Mouse (Mus musculus): ENCODE measurements around the gene Tlk2.

Gene Tlk2

DNA sequence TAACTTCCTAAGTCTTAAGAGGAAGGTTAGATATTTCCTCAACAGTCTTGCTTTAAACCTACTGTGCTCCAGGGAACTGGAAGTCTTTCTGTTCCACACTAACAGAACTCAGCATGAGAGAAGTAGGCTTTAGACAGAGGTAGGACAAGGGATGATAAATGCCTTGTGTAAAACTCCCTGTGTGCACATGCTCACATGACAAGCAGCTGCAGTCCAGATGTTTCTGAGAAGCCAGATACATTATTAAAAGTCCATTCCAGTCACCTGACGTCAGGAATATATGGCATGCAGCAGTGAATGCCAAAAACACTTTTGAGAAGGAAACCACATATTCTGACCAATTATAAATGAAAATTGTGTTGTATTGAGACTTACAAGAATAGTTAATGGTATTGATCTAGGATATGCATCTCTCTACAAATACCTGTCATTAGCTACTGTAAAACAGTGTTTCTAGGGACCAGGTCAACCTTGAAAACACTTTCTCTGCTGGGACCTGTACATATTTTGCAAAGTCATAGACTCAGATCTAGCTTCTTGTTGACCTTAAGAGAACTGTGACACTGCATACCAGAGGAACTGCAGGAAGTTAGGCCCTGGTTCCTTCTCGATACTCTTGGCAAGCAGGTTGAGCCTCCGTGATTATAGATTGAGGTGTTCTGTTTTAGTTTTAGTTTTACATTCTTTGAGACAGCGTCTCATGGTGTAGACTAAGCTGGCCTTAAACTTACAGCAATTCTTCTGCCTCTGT, 83.2 kb downstream of the Tlk2 start:
- DNase-seq (ENCODE audit: low spot score) = no peak

GRCm38 (mm10) chr11:105264506-105264905, 85.9 kb downstream of the Tlk2 start:
- no peak for DNase-seq (ENCODE audit: low spot score)

DNA sequence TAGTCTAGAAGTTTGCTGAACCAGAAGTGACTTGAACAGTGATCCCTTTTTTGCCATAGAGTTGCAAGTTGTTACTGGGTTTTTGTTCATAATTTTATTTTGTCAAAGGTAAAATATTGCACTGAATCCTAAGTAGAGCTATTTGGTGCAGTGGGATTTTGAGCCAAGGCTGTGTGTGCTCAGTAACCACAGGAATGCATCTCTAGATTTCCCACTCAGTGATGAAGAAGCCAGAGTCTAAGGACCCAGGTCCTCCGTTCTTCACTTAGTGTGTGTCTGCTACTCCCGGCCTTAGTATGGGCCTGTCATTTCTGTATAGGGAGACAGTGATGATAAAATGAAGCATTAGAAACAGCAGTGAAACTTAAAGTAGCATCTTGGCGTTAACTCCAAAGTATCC, 86.4 kb downstream of the Tlk2 start:
- no peak for DNase-seq (ENCODE audit: low spot score)

DNA sequence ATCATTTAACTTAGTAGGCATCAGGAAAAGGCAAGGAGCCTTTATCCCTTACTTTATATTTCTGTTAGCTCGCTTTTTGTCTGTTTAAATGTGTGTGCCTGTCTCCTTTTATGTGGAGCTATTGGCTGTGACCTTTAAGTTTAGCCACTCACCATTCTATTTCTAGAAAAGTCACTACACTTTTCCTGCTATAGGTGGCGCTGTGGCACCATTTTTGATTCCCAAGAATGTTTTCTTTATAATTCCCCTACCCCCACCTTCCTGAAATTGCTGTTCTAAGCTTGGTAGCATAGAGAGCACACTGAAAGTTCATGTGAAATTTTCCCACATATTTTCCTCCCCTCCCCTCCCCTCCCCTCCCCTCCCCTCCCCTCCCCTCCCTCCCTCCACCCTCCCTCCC, 91.5 kb downstream of the Tlk2 start:
- DNase-seq (ENCODE audit: low spot score) = no peak

DNA sequence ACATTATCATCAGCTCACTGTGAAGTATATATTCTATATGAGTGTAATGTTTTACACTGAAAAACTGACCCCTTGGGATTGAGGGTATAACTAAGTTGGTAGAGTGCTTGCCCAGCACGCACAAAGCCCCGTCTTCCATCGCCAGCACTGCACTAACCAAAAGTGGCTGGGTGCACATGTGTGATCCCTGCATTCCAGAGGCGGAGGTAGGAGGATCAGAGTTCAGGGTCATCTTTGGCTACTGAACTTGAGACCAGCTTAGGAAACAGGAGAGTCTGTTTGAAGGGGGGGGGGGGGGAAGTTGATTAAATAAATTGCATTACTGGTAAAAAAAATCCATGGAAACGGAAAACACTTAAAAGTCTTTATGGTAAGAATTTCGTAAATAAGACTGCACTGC, 101.8 kb downstream of the Tlk2 start:
- DNase-seq (ENCODE audit: low spot score) = no peak

DNA sequence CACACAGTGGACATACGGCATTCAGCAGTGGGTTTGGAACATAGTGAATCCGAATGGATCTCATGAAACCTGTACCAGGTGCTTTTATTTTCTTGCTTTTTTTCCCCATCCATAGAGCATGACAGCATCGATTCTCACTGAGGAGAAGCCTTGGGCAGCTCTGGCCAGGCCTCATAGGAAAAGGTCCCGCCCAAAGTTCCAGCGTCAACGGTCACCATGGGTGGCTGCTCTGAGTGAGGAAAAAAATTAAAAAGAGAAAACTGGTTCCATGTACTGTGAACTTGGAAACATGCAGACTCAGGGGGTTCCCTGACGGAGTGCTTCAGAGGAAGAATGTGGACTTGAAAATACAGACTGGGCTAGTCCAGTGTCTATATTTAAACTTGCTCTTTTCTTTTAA, 102.7 kb downstream of the Tlk2 start:
- DNase-seq (ENCODE audit: low spot score) = no peak

DNA sequence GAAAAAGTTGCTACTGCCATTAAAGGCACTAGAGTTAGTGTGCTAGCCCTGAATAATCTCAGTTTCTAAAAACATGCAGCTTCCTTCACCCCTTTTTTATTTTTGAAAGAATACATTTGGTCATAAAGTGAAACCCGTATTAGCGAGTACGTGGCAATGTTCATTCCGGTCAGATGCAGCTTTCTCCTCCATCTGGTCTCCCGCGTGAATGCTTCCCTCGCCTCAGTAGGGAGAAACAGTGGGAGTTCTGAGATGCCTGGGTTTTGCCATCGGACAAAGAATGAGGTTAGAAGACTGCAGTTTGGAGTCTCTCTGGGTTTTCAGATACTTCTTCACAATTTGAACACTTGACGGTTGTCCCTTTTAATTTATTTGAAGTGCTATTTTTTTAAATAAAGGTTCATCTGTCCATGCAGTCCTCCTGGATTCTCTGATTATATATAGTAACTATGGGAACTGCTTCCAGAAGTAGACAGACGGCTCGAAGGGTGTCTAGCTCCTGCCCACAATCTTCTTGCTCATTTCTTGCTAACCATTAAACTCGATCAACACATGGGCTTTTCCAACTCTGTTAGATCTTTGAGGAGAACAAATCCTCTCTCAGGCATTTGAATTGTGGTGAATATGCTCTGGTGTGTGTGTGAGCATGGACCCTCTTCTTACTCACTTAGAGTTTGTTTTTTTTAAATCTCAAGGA, 103.3 kb downstream of the Tlk2 start:
- no peak for DNase-seq (ENCODE audit: low spot score)

DNA sequence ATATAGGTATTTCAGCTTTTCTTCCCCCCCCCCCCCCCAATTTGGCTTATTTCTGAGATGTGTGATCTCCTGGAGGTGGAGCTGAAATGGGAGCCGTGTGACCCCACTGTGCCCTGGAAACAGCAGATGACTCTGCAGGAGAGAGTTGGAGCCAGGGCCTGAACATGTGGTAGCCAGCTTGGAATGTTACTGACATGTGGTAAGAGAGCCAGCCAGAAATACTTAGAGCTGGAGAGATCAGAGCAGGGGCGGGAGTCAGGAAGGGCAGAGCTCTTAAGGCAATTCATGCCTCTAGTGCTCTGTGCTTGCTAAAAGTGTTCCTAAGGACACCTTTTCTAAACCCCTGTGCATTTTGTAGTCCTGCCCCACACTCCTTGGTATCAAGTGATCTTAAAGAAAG, 103.9 kb downstream of the Tlk2 start:
- no peak for DNase-seq (ENCODE audit: low spot score)

GRCm38 (mm10) chr11:105283016-105283415, 104.4 kb downstream of the Tlk2 start:
- no peak for DNase-seq (ENCODE audit: low spot score)

DNA sequence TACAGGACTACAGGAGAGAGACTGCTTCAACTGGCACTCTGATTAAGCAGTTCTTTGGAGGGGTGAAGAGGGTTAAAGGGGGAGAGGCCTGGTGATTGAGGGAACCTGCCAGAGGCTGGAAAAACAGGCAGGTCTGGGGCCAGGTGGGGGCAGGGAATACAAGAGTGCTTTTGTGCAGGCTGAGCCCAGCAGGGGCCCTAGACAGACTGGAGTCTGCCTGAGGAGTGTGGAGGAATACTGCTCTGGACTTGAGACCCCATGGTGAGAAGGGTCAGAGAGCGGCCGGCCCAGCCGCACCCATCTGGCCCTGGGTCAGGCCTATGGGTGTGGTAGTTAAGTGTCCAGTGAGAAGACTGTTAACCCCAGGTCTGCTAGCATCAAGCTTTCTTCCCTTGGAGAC, 107.1 kb downstream of the Tlk2 start:
- DNase-seq (ENCODE audit: low spot score) = no peak

DNA sequence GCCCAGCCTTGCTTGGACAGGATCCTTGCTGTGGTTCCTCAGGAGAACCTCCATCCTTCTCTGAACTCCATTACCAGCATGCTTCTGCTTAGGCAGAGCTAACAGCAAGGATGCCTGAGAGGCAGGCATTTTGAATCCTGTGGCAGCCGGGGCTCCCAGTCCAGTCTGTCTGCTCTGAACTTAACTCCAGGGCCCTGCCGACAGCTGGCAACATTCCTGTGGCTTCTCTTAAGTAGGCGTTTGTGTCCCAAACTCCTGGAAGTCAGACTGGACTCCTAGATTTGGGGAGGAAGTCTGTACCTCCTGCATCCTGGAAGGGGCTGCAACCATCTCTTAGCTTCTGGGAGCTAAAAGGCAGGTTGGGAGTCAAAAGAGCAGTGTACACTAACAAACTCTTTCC, 110.8 kb downstream of the Tlk2 start:
- DNase-seq (ENCODE audit: low spot score) = no peak

DNA sequence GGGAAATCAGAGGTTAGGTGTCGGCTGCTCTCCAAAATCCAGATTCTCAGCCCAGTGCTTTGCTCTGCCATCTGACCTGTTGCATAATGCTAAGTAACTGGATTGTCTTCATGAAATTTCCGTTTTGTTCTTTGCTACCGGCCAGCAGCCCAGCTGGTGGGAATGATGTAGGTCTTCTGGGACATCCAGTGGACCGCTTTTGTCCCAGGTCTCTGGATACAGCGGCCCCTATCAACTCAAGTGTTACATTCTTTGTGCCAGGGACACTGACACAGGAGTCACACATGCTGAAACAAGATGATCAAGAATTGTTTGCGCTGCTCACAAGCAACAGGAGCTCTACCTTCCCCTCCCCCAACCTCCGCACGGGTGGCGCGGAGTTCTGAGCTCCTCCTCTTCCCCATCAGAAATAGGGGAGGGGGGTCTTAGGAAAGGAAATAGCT, 113.1 kb downstream of the Tlk2 start:
- DNase-seq (ENCODE audit: low spot score) = no peak

GRCm38 (mm10) chr11:105292124-105293071, 113.8 kb downstream of the Tlk2 start, which contains the start of gene Mrc2:
Gene Mrc2, plus strand, starts transcription at chr11:105292643.
- DNase-seq (ENCODE audit: low spot score) = peak; percentile 74

DNA sequence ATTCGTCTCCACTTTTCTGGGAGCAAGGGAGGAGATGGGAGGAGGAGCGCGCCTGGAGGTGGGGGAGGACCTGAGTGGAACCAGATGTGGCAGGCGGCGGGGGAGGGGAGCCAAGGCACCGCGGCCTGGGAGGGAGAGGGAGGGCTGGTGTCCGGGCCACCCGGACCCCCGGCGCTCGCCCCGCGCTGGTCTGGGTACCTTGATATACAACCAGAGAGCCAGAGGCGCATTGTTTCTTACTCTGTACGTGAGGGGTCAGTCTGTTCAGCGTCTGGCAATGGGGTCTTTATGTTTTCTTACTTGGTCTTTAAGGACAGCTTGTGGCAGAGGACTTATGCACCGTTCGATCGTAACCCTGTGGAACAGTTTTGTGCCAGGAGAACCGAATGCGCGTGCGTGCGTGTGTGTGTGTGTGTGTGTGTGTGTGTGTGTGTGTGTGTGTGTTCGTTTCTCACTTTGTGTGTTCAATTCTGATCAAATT, 114.5 kb downstream of the Tlk2 start:
- DNase-seq (ENCODE audit: low spot score) = peak; percentile 59

- DNase-seq (ENCODE audit: low spot score) = no peak
Measured at GRCm38 (mm10) chr11:105293901-105294494, 115.4 kb downstream of the Tlk2 start.

GRCm38 (mm10) chr11:105296084-105296483, 117.5 kb downstream of the Tlk2 start:
- DNase-seq (ENCODE audit: low spot score) = no peak

- no peak for DNase-seq (ENCODE audit: low spot score)
Measured at GRCm38 (mm10) chr11:105310197-105310596, 131.6 kb downstream of the Tlk2 start.

DNA sequence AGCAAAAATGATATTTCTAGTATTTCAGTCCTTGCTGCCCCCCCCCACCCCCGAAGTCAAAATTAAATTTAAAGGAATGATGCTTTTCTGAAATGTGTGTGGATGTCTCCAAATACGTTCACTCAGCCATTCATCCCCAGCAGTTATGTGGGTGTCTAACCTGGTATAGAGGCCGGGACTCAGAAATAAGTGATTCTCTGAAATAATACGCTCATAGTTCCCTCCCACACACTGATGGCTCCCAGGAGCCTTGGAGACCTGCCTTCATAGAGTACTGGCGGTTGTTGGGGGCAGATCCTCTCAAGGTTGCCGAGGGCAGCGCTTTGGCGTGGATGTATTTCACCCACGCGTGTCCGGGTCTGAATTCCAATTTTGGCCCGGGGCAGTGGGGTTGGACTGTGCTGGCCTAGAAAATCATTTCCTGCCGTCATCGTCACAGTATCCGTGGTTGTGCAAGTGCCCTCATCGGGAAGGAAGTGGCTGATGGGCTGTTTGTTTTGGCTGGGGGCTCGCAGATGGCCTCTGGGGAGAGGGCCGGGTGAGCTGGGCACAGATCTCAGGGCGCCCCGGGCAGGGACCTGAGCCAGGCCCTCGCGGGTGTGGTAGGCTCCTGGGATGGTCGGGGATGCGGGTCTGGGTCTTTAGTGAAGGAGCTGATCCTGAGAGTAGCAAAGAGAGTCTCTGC, 132.8 kb downstream of the Tlk2 start:
- no peak for DNase-seq (ENCODE audit: low spot score)

DNA sequence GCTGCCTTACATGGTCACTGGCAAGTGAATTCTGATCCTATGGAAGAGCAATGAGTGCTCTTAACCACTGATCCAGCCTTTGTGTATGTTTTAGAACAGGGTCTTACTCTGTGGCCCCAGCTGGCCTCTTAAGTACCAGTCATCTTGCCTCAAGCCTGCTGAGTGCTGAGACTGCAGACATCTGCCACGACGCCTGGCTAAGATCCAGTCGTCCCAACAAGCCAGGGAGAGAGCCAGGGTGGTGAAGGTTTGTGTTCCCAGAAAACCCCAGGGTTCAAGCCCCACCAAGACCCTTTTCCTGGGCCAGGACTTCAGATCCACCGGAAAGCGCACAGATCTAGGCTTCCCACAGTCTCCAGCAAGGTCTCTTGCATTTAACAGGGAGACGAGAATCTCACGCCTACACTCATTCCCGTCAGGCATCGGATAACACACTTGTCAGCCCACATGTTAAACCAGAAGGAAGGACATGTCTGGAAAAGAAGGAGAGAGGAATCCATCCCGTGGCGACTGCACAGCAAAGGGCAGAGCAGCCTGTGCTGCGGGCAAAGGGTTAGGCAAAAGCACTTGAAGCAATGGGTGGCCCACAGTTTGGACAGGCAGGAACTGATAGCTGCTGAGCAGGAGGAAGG, 133.8 kb downstream of the Tlk2 start:
- DNase-seq (ENCODE audit: low spot score) = no peak

DNA sequence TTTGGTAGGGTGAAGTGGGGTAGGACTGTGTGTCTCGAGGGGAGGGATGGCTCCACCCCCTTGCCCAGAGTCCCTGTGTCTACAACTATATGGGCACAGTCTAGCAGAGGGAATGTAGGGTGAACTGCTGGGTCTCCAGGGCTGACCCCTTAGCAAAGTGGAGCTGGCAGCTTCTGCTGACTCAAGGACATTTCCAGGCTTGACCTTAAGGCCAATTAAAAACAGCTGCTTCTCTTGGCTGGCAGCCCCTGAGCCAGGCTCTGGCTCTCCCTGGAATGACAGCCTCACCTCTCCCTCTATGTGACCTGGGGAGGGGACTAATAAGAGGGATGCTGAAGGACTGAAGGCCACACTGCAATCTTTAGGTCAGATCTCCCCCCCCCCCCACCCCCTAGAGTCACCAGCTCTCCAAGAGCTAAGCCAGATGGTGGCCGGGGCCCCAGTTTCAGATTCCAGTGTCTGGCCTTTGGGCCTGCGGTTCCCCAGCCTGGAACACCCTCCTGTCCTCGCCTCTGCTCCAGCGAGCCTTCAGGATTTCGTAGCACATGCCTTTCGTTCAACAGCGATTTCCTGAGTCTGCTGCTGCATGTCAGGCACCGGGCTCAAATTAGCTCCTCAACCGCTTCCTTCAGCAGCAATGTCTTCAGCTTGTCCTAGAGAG, 134.5 kb downstream of the Tlk2 start:
- DNase-seq (ENCODE audit: low spot score) = peak; percentile 40

Measured in ovary, postnatal 36 days (tissue).